Mouse (Mus musculus) CD4-positive, CD25-positive, alpha-beta regulatory T cell, adult 2 months (primary cell): ENCODE results near the gene Cdk20.
"Not testable (repeated sequence)": the region's sequence is repeated elsewhere in the genome, so short reads cannot be mapped to it uniquely, and the experiment has no call there.

Experiments used
- DNase-seq: peaks from one replicate; pipeline ENCODE4 v3.0.0-alpha.2; 2012; ENCODE audit warnings: low read depth, low spot score

Cdk20 gene

DNA sequence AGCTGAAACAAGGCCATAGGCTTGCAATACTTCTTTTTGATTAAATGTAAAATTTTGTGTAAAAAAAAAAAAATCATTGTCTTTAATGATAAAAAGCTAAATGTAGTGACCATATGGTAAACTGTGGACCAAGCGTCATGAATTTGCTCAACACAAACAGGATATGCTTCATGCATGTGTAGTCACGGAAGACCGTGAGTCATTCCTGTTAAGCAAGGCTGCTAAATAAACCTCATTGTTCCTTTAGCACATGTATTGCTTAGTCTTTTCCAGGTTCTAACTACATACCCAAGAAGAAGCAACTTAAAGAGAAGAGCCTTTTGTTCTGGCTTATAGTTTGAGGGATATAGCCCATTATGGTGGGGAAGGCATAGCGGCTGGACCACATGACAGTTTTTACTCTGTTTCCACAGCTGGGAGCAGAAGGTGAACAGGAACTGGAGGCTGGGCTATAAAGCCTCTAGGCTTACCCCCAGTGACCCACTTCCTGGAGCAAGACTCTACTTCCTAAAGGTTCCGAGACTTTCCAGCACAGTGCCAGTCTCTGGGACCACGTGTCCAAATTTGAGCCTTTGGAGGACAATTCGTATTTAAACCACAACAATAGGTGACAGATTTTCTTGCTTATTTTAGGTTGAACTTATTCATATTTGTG is 10.0 kb upstream of the Cdk20 start:
- no peak for DNase-seq

GRCm38 (mm10) chr13:64422607-64422957 is 9.5 kb upstream of the Cdk20 start:
- no peak for DNase-seq

GRCm38 (mm10) chr13:64424347-64424746 is 7.8 kb upstream of the Cdk20 start:
- no peak for DNase-seq

DNA sequence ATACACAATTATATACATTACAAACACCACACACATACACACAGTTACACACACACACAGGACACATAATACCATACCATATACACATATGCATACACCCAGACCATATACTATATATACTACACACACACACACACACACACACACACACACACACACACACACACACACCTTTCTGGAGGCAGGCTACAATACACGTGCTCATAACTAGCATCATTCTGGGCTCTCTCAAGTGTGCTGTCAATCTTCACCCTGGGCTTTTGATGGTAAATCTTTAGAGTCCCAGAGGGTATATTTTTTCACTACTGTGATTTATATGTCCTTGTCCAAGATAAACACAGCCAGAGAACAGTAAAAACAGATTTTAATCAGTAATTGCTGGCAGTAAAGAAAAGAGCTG is 6.8 kb upstream of the Cdk20 start:
- no peak for DNase-seq

DNA sequence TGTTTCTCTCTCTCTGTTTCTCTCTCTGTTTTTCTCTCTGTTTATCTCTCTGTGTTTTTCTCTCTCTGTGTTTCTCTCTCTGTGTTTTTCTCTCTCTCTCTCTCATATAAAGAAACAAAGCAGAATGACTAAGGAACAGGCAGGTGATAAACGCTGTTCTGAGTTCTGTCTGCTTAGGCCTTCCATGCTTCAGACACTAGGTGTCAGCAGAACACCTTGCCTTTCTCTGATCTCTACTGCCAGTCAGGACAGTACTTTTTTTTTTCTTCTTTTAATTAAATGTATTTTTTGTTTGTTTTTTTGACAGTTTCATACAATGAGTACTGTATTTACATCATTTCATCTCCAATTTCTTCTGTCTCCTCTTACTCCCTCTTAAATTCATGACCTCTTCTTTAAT is 2.8 kb upstream of the Cdk20 start:
- peak; percentile 67 for DNase-seq

DNA sequence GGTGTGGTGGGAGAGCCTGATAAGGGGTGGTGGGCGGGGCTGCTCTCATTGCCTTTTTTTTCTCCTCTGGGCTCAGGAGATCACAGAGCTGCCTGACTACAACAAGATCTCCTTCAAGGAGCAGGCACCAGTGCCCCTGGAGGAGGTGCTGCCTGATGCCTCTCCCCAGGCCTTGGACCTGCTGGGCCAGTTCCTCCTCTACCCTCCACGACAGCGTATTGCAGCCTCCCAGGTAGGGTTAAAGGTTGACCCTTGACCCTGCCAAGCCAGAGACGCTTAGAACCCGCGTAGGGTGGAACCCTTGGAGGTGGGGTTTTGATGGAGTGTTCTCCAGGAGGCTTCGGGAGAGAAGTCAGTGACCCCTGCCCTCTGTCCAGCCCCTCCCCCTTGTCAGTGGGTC is 5.7 kb downstream of the Cdk20 start:
- DNase-seq = no peak

- peak; percentile 84 for DNase-seq
Measured at GRCm38 (mm10) chr13:64438863-64439452, 6.8 kb downstream of the Cdk20 start.

DNA sequence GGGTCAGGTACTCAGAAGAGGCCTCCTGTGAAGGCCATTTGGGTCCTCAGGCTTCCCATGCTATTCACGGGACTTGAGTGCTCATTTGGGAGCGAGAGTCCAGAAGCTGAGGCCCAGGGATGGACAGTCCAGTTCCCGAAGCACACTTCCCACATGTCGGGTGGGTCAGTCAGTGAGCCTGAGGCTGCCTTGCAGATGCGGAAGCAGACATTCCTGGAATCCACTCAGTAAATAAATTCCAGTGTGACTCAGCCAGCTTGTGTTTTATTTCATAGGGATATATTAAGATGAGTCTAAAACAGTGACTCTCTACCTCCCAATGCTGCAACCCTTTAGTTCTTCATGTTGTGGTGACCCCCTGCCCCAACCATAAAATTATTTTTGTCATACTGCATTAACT is 7.4 kb downstream of the Cdk20 start:
- no peak for DNase-seq

- DNase-seq = no peak
Measured at GRCm38 (mm10) chr13:64440592-64440991, 8.5 kb downstream of the Cdk20 start.

- peak; percentile 24 for DNase-seq
Measured at GRCm38 (mm10) chr13:64443263-64443894, 11.3 kb downstream of the Cdk20 start.

GRCm38 (mm10) chr13:64445254-64445920 is 13.3 kb downstream of the Cdk20 start:
- DNase-seq = no peak

DNA sequence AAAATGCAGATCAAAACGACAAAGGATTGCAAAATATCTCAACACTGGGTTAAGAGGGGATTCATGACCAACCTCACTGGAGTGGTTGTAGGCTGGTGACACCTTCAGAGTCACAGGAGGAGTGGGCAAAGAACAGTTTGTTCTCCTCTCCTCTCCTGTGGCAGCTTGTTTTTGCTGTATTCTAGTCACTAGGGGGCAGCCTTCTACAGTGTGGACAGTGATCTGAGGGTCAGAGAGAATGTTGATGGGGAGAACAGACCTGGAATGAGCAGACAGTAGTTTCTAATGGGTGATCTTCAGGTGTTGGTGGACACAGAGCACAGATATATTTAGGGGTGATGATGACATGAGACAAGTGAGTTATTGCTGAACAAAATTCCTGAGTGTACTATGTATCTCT is 15.8 kb downstream of the Cdk20 start:
- peak; percentile 28 for DNase-seq

DNA sequence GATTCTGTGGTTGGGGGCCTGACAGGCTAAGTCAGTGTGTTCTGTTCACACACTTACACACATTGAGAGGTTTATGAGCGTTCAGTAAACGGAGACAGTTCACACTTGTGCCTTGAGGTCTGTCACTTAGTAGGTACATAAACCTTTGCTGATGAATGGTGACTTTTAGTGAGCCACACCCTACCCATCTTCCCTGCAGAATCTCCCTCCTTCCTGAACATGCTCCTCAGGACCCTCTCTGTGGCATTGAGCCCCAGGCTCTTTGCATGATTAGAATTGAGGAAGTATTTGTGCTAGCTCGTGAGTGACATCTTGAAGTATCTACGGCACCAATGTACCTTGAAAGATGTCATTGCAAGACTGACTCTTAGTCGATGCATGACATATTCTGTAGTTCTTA is 16.6 kb downstream of the Cdk20 start:
- no peak for DNase-seq

DNA sequence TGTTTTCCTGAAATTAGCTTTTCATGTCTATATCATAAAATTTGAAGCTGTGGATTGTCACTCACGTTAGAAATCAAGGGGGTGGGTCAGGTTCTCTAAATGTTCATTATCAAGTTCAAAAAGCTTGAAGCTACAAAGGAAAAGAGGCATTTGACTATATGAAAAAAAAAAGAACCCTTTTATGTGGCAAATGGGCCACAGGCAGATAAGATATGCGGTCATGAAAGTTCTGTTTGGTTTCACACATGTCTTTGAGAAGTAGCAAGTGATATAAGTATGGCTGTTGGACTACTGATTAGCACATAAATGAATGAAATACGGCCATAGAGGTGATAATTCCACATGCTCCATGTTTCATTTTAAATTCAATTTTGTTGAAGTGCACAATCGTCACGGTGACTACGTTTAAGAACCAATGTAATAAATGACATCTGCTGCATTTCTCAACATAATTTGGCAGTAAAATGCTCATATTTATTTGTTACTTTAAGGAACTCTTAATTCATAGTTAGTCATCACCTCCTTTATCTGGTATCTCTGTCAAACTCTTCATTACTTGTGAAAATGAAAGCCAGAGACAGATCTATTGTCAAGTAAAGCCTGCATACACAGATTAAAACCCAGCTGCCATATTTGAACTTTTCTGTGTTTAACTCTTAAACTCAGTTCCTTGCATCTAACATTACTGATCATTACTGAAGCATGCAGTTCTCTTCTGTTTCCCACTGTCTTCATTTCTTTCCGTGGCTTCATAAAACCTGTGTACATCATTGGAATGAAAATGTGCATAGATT is 18.1 kb downstream of the Cdk20 start:
- no peak for DNase-seq

DNA sequence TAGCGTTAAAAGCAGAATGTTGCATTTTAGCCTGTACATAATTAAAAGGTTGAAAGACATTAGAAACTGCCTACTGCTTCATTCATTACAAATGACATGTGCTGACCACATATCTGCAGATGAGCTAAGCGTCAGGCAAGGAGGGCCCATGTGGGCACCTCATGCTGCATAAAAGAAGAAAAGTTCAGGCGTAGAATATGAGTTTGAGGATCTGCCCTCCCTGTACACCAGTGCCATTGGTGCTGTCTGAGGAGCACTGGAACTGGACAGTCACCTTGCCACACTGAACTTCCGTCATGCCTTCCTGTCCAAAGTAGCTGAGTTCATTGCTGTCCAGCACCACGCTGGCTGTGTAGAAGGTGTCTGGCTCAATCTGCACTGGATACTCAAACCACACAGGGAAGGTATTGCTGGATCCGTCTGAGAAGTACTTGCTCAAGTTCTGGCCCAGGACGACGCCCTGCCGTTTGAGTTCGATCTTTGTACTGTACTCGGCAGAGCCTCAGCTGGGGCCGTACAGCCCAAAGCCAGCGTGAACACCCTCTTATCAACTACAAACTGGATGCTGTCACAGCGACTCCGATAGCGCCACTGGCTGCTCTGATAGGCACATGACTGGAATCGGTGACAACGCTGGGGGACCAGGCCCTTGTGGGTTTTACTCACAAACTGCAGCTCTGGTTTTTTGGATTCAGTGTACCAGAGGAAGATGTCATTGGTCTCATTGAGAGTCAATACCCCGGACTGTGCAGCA is 25.3 kb downstream of the Cdk20 start:
- DNase-seq = not testable (repeated sequence)

GRCm38 (mm10) chr13:64458181-64458580 is 26.1 kb downstream of the Cdk20 start:
- DNase-seq = no peak

- no peak for DNase-seq
Measured at GRCm38 (mm10) chr13:64462581-64462980, 30.5 kb downstream of the Cdk20 start.

- no peak for DNase-seq
Measured at GRCm38 (mm10) chr13:64465166-64465565, 33.1 kb downstream of the Cdk20 start.

DNA sequence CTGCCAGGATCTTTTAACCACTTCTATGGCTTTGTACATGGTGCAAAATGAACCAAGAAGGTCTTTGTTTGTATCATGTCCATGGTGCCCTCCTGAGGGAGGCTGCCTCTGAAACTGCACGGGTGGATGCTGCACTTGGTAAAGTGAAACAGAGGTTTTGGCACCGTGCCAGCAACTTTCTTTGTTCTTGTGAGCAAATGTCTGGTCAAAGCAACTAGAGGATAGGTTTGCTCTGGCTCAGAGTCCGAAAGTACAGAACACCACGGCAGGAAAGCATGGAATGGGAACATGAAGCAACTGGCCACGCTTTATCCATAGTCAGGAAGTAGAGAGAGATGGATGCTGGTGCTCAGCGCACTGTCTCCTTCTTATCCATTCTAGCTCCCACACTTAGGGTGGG is 35.8 kb downstream of the Cdk20 start:
- no peak for DNase-seq

- no peak for DNase-seq
Measured at GRCm38 (mm10) chr13:64477968-64478367, 45.9 kb downstream of the Cdk20 start.

GRCm38 (mm10) chr13:64479960-64480359 is 47.8 kb downstream of the Cdk20 start:
- no peak for DNase-seq
